Mouse (Mus musculus): ENCODE data around the gene Gm14440.
"Not testable (repeated sequence)": the region's sequence is repeated elsewhere in the genome, so short reads cannot be mapped to it uniquely, and the experiment has no call there.

Gene Gm14440

GRCm38 (mm10) chr2:175274825-175275224, at the start of gene Gm14440:
Gene Gm14440 (plus strand): TSS chr2:175275125.
- not testable (repeated sequence) for DNase-seq (ENCODE audit: low read depth, low spot score)

All from c-Kit-negative CD71-positive TER-119-positive erythroid progenitor cells, embryonic 14.5 days (primary cell).